Mouse (Mus musculus): ENCODE measurements around the gene Ano8. TPM values are rescaled to one million over a fixed set of nuclear protein-coding genes. Genes with fewer than 3 reads are reported as not detected.

Gene Ano8
- polyA plus RNA-seq, 1 experiment from 2014 or later, result 1.1 TPM

GRCm38 (mm10) chr8:71468916-71469315 lies 16.8 kb downstream of the Ano8 start, which contains the start of gene Dda1:
TSS of gene Dda1 (plus strand) at chr8:71469199.
- Histone ChIP-seq H3K27me3 (replicated peaks; ENCODE audit: insufficient read depth, low read length) (no peaks in the 10 kb centered on the region), H3K4me3 (ENCODE audit: low read depth, low read length) (peak within 1 kb of the TSS; percentile 56), H3K9ac (replicated peaks; ENCODE audit: low read depth) (peak within 1 kb of the TSS; percentile 32), H3K4me2 (replicated peaks; ENCODE audit: low read depth, low read length) (peak within 1 kb of the TSS; percentile 86), H3K36me3 (ENCODE audit: insufficient read depth, low read length) (0 out of 2 replicates have a peak, but pooled peaks cover 8% of the 10 kb centered on the region), H3K4me1 (ENCODE audit: insufficient read depth, low read depth, low read length) (peaks cover 9% of the 10 kb centered on the region; the same call in 1 of the 2 replicates), H3K27ac (ENCODE audit: low read length) (peak within 1 kb of the TSS; percentile 63), H3K9me3 (ENCODE audit: low read length) (no peaks in the 10 kb centered on the region)
- peak; percentile 88 for ATAC-seq
- WGBS, result under 1% methylated on average over 44 of the region's 52 CpGs
- TF ChIP-seq CTCF (IDR thresholded peaks at IDR 0.05), result no peak
- no peak for TF ChIP-seq EP300 (IDR thresholded peaks at IDR 0.05)
- DNase-seq (ENCODE audit: low spot score), result peak; percentile 100

- H3K4me2 ChIP-seq (replicated peaks; ENCODE audit: low read depth, low read length), result no peak overlapping the region
- no peak overlapping the region for H3K27ac ChIP-seq (ENCODE audit: low read length)
- no peaks in the 10 kb centered on the region for H3K36me3 ChIP-seq (ENCODE audit: insufficient read depth, low read length)
- H3K4me3 ChIP-seq (ENCODE audit: low read depth, low read length), result no peak overlapping the region
- no peaks in the 10 kb centered on the region for H3K9me3 ChIP-seq (ENCODE audit: low read length)
- no peak overlapping the region for H3K9ac ChIP-seq (replicated peaks; ENCODE audit: low read depth)
- no peak for ATAC-seq
- WGBS, result 84% methylated on average over 1 of the region's 1 CpGs
- peaks cover 18% of the 10 kb centered on the region; the same call in 1 of the 2 replicates for H3K4me1 ChIP-seq (ENCODE audit: insufficient read depth, low read depth, low read length)
- TF ChIP-seq CTCF (IDR thresholded peaks at IDR 0.05) (no peak), EP300 (IDR thresholded peaks at IDR 0.05) (no peak)
- H3K27me3 ChIP-seq (replicated peaks; ENCODE audit: insufficient read depth, low read length), result no peaks in the 10 kb centered on the region
- DNase-seq (ENCODE audit: low spot score), result no peak
Measured at GRCm38 (mm10) chr8:71468001-71468400, 17.8 kb downstream of the Ano8 start.

- H3K36me3 ChIP-seq (ENCODE audit: insufficient read depth, low read length), result no peaks in the 10 kb centered on the region
- WGBS, result 88% methylated on average over 2 of the region's 2 CpGs
- no peak for ATAC-seq
- H3K9me3 ChIP-seq (ENCODE audit: low read length), result no peaks in the 10 kb centered on the region
- H3K4me1 ChIP-seq (ENCODE audit: insufficient read depth, low read depth, low read length), result peaks cover 22% of the 10 kb centered on the region; the same call in 1 of the 2 replicates
- TF ChIP-seq CTCF (IDR thresholded peaks at IDR 0.05), result no peak
- TF ChIP-seq EP300 (IDR thresholded peaks at IDR 0.05), result no peak
- H3K9ac ChIP-seq (replicated peaks; ENCODE audit: low read depth), result no peak overlapping the region
- no peak for DNase-seq (ENCODE audit: low spot score)
- no peak overlapping the region for H3K4me3 ChIP-seq (ENCODE audit: low read depth, low read length)
- no peak overlapping the region for H3K4me2 ChIP-seq (replicated peaks; ENCODE audit: low read depth, low read length)
- no peak overlapping the region for H3K27ac ChIP-seq (ENCODE audit: low read length)
- no peaks in the 10 kb centered on the region for H3K27me3 ChIP-seq (replicated peaks; ENCODE audit: insufficient read depth, low read length)
Measured at GRCm38 (mm10) chr8:71467201-71467600, 18.6 kb downstream of the Ano8 start.

- WGBS, result 95% methylated on average over 5 of the region's 5 CpGs
- DNase-seq (ENCODE audit: low spot score), result no peak
- Histone ChIP-seq H3K27ac (ENCODE audit: low read length) (no peak overlapping the region), H3K27me3 (replicated peaks; ENCODE audit: insufficient read depth, low read length) (no peaks in the 10 kb centered on the region), H3K9ac (replicated peaks; ENCODE audit: low read depth) (no peak overlapping the region), H3K4me2 (replicated peaks; ENCODE audit: low read depth, low read length) (no peak overlapping the region), H3K9me3 (ENCODE audit: low read length) (no peaks in the 10 kb centered on the region), H3K4me1 (ENCODE audit: insufficient read depth, low read depth, low read length) (peaks cover 22% of the 10 kb centered on the region; the same call in 1 of the 2 replicates), H3K4me3 (ENCODE audit: low read depth, low read length) (no peak overlapping the region), H3K36me3 (ENCODE audit: insufficient read depth, low read length) (no peaks in the 10 kb centered on the region)
- no peak for TF ChIP-seq EP300 (IDR thresholded peaks at IDR 0.05)
- TF ChIP-seq CTCF (IDR thresholded peaks at IDR 0.05), result no peak
- no peak for ATAC-seq
Measured at GRCm38 (mm10) chr8:71466198-71466597, 19.6 kb downstream of the Ano8 start.

- Histone ChIP-seq H3K9ac (replicated peaks; ENCODE audit: low read depth) (no peak overlapping the region), H3K27me3 (replicated peaks; ENCODE audit: insufficient read depth, low read length) (no peaks in the 10 kb centered on the region), H3K9me3 (ENCODE audit: low read length) (no peaks in the 10 kb centered on the region), H3K36me3 (ENCODE audit: insufficient read depth, low read length) (no peaks in the 10 kb centered on the region), H3K4me2 (replicated peaks; ENCODE audit: low read depth, low read length) (peak overlapping the region; percentile 98; the same call in 1 of the 2 replicates), H3K4me1 (ENCODE audit: insufficient read depth, low read depth, low read length) (peaks cover 22% of the 10 kb centered on the region; the same call in 1 of the 2 replicates), H3K27ac (ENCODE audit: low read length) (no peak overlapping the region), H3K4me3 (ENCODE audit: low read depth, low read length) (peak overlapping the region; percentile 54; the same call in 1 of the 2 replicates)
- no peak for DNase-seq (ENCODE audit: low spot score)
- ATAC-seq, result no peak
- TF ChIP-seq CTCF (IDR thresholded peaks at IDR 0.05) (no peak), EP300 (IDR thresholded peaks at IDR 0.05) (no peak)
- WGBS, result 77% methylated on average over 8 of the region's 8 CpGs
Measured at GRCm38 (mm10) chr8:71465733-71466132, 20.0 kb downstream of the Ano8 start.

- under 1% methylated on average over 59 of the region's 59 CpGs for WGBS
- peak within 1 kb of the TSS; percentile 58 for H3K27ac ChIP-seq (ENCODE audit: low read length)
- H3K4me1 ChIP-seq (ENCODE audit: insufficient read depth, low read depth, low read length), result peaks cover 22% of the 10 kb centered on the region; the same call in 1 of the 2 replicates
- ATAC-seq, result peak; percentile 86
- H3K36me3 ChIP-seq (ENCODE audit: insufficient read depth, low read length), result no peaks in the 10 kb centered on the region
- DNase-seq (ENCODE audit: low spot score), result peak; percentile 99
- H3K9ac ChIP-seq (replicated peaks; ENCODE audit: low read depth), result peak within 1 kb of the TSS; percentile 50
- no peaks in the 10 kb centered on the region for H3K27me3 ChIP-seq (replicated peaks; ENCODE audit: insufficient read depth, low read length)
- no peaks in the 10 kb centered on the region for H3K9me3 ChIP-seq (ENCODE audit: low read length)
- peak within 1 kb of the TSS; percentile 98 for H3K4me2 ChIP-seq (replicated peaks; ENCODE audit: low read depth, low read length)
- TF ChIP-seq CTCF (IDR thresholded peaks at IDR 0.05) (peak; percentile 99), EP300 (IDR thresholded peaks at IDR 0.05) (peak; percentile 33; the same call in 1 of the 2 replicates)
- H3K4me3 ChIP-seq (ENCODE audit: low read depth, low read length), result peak within 1 kb of the TSS; percentile 67
Measured at GRCm38 (mm10) chr8:71464513-71465500, 21.0 kb downstream of the Ano8 start, which contains the start of gene Mrpl34. TSS of gene Mrpl34 (plus strand) at chr8:71464959.

Data from lung, postnatal 0 days (tissue).